Mouse (Mus musculus) CH12.LX (cell line): ENCODE measurements around the gene Vipr2. TPM values are rescaled to one million over a fixed set of nuclear protein-coding genes. Genes with fewer than 3 reads are reported as not detected.

Experiments used
- DNase-seq: peaks from one replicate; pipeline ENCODE4 v3.0.0-alpha.2; 2013; ENCODE audit errors: extremely low read depth
- H3K27ac ChIP-seq: 2 replicates; pipeline ENCODE4 v1.5.1; 2012; ENCODE audit warnings: low read depth, mild to moderate bottlenecking, control low read depth, moderate library complexity; ENCODE audit not compliant: insufficient read depth
- H3K27me3 ChIP-seq: replicated peaks from 2 replicates; pipeline ENCODE3; 2012; ENCODE audit warnings: inconsistent platforms
- H3K36me3 ChIP-seq, 2 experiments: replicated peaks in 1 of 2; 2 replicates each; pipeline versions ENCODE3 to v1.6.1; 2012; ENCODE audit warnings: inconsistent platforms in 1 of 2, low read length in 1 of 2, mild to moderate bottlenecking in 1 of 2, mixed read lengths in 1 of 2, moderate library complexity in 1 of 2; ENCODE audit not compliant: control insufficient read depth in 1 of 2, insufficient read depth in 1 of 2
- H3K4me1 ChIP-seq, 2 experiments: 2 replicates each; pipeline ENCODE4 v1.6.1; 2012; ENCODE audit warnings: inconsistent platforms in 1 of 2, moderate library complexity in 1 of 2; ENCODE audit not compliant: insufficient read depth in 2 of 2, control insufficient read depth in 1 of 2
- H3K4me2 ChIP-seq: 2 replicates; pipeline ENCODE4 v1.6.1; 2012; ENCODE audit warnings: low read depth, mild to moderate bottlenecking, control low read depth; ENCODE audit not compliant: poor library complexity, insufficient read depth, severe bottlenecking
- H3K4me3 ChIP-seq, 3 experiments: fragments of 150-350 bp in 1 of 3; sonication (generic) in 1 of 3; replicated peaks in 1 of 3; 2 replicates each; pipeline versions ENCODE3 to v1.5.1; 2011 to 2012; ENCODE audit warnings: low read depth in 2 of 3, low read length in 2 of 3, mild to moderate bottlenecking in 2 of 3, moderate library complexity in 2 of 3, control low read depth in 1 of 3, improper control_type of control experiment in 1 of 3, inconsistent platforms in 1 of 3, mixed read lengths in 1 of 3; ENCODE audit not compliant: poor library complexity in 1 of 3
- H3K79me2 ChIP-seq: replicated peaks from 2 replicates; pipeline ENCODE4 v1.6.1; 2012; ENCODE audit warnings: mild to moderate bottlenecking, moderate library complexity; ENCODE audit not compliant: control insufficient read depth, poor library complexity, insufficient read depth, severe bottlenecking; ENCODE audit errors: extremely low read depth
- H3K9ac ChIP-seq: 2 replicates; pipeline ENCODE4 v1.6.1; 2012; ENCODE audit warnings: low read depth, mild to moderate bottlenecking, control low read depth, moderate library complexity; ENCODE audit not compliant: insufficient read depth
- H3K9me3 ChIP-seq: replicated peaks from 2 replicates; pipeline ENCODE3; 2012; ENCODE audit warnings: low read length, inconsistent platforms, mixed read lengths
- BHLHE40 ChIP-seq: IDR thresholded peaks from 2 replicates; pipeline ENCODE4 v1.6.1; 2011; ENCODE audit warnings: mild to moderate bottlenecking, low read depth, low read length, improper control_type of control experiment
- CHD1 ChIP-seq: IDR thresholded peaks from 2 replicates; pipeline ENCODE4 v1.6.1; 2012; ENCODE audit warnings: low read depth, low read length, improper control_type of control experiment, inconsistent platforms
- CHD2 ChIP-seq: IDR thresholded peaks from 2 replicates; pipeline ENCODE4 v1.6.1; 2011; ENCODE audit warnings: low read length, improper control_type of control experiment
- CTCF ChIP-seq, 2 experiments: IDR thresholded peaks in 1 of 2; conservative IDR thresholded peaks in 1 of 2; 2 replicates each; pipeline ENCODE4 v1.5.1; 2011 to 2012; ENCODE audit warnings: low read depth in 2 of 2, low read length in 2 of 2, improper control_type of control experiment in 1 of 2, inconsistent platforms in 1 of 2, mild to moderate bottlenecking in 1 of 2, moderate library complexity in 1 of 2
- E2F4 ChIP-seq: IDR thresholded peaks from 2 replicates; pipeline ENCODE4 v1.6.1; 2011; ENCODE audit warnings: low read depth, low read length, improper control_type of control experiment; ENCODE audit not compliant: insufficient replicate concordance
- ELF1 ChIP-seq: IDR thresholded peaks from 2 replicates; pipeline ENCODE4 v1.6.1; 2014; ENCODE audit warnings: low read depth, mild to moderate bottlenecking, inconsistent platforms, low read length, improper control_type of control experiment
- EP300 ChIP-seq: IDR thresholded peaks from 2 replicates; pipeline ENCODE4 v1.6.1; 2011; ENCODE audit warnings: low read length, improper control_type of control experiment
- GABPA ChIP-seq: IDR thresholded peaks from 2 replicates; pipeline ENCODE4 v1.6.1; 2012; ENCODE audit warnings: low read depth, low read length, improper control_type of control experiment, inconsistent platforms; ENCODE audit not compliant: insufficient replicate concordance
- HCFC1 ChIP-seq: IDR thresholded peaks from 2 replicates; pipeline ENCODE4 v1.6.1; 2012; ENCODE audit warnings: low read depth, mild to moderate bottlenecking, inconsistent platforms, low read length, improper control_type of control experiment
- IRF4 ChIP-seq: IDR thresholded peaks from 2 replicates; pipeline ENCODE4 v1.6.1; 2014; ENCODE audit warnings: low read depth, mild to moderate bottlenecking, inconsistent platforms, low read length, improper control_type of control experiment
- JUN ChIP-seq: IDR thresholded peaks from 2 replicates; pipeline ENCODE4 v1.6.1; 2011; ENCODE audit warnings: low read depth, mild to moderate bottlenecking, low read length, improper control_type of control experiment, moderate library complexity; ENCODE audit not compliant: insufficient read depth
- JUND ChIP-seq: conservative IDR thresholded peaks from 2 replicates; pipeline ENCODE4 v1.6.1; 2011; ENCODE audit warnings: low read depth, low read length, improper control_type of control experiment
- KAT2A ChIP-seq: IDR thresholded peaks from 2 replicates; pipeline ENCODE4 v1.6.1; 2012; ENCODE audit warnings: low read length, improper control_type of control experiment, inconsistent platforms; ENCODE audit not compliant: insufficient replicate concordance
- MAFK ChIP-seq: IDR thresholded peaks from 2 replicates; pipeline ENCODE4 v1.6.1; 2011; ENCODE audit warnings: low read length, improper control_type of control experiment; ENCODE audit not compliant: insufficient replicate concordance
- MAX ChIP-seq: IDR thresholded peaks from 2 replicates; pipeline ENCODE4 v1.6.1; 2011; ENCODE audit warnings: low read length, improper control_type of control experiment
- MAZ ChIP-seq: IDR thresholded peaks from 2 replicates; pipeline ENCODE4 v1.6.1; 2012; ENCODE audit warnings: low read depth, mild to moderate bottlenecking, inconsistent platforms, low read length, improper control_type of control experiment, moderate library complexity
- MEF2A ChIP-seq: IDR thresholded peaks from 2 replicates; pipeline ENCODE4 v1.6.1; 2014; ENCODE audit warnings: low read depth, mild to moderate bottlenecking, inconsistent platforms, low read length, improper control_type of control experiment, borderline replicate concordance
- MXI1 ChIP-seq: IDR thresholded peaks from 2 replicates; pipeline ENCODE4 v1.6.1; 2011; ENCODE audit warnings: mild to moderate bottlenecking, low read depth, low read length, improper control_type of control experiment
- MYC ChIP-seq: IDR thresholded peaks from 2 replicates; pipeline ENCODE4 v1.6.1; 2011; ENCODE audit warnings: low read depth, mild to moderate bottlenecking, improper control_type of control experiment, low read length
- NELFE ChIP-seq: IDR thresholded peaks from 2 replicates; pipeline ENCODE4 v1.6.1; 2011; ENCODE audit warnings: low read depth, low read length, improper control_type of control experiment
- NRF1 ChIP-seq: IDR thresholded peaks from 2 replicates; pipeline ENCODE4 v1.6.1; 2014; ENCODE audit warnings: low read depth, mild to moderate bottlenecking, inconsistent platforms, low read length, improper control_type of control experiment, moderate library complexity
- PAX5 ChIP-seq: IDR thresholded peaks from 2 replicates; pipeline ENCODE4 v1.6.1; 2012; ENCODE audit warnings: low read length, inconsistent platforms, mixed read lengths
- POLR2A ChIP-seq: IDR thresholded peaks from 2 replicates; pipeline ENCODE4 v1.6.1; 2011; ENCODE audit warnings: low read depth, mild to moderate bottlenecking, improper control_type of control experiment, low read length
- POLR2AphosphoS2 ChIP-seq: IDR thresholded peaks from 2 replicates; pipeline ENCODE4 v1.6.1; 2011; ENCODE audit warnings: low read depth, low read length, improper control_type of control experiment
- RAD21 ChIP-seq: IDR thresholded peaks from 2 replicates; pipeline ENCODE4 v1.6.1; 2011; ENCODE audit warnings: low read depth, mild to moderate bottlenecking, low read length, improper control_type of control experiment, moderate library complexity
- RCOR1 ChIP-seq: conservative IDR thresholded peaks from 2 replicates; pipeline ENCODE4 v1.6.1; 2012; ENCODE audit warnings: low read depth, mild to moderate bottlenecking, inconsistent platforms, low read length, improper control_type of control experiment
- SIN3A ChIP-seq: IDR thresholded peaks from 2 replicates; pipeline ENCODE4 v1.6.1; 2012; ENCODE audit warnings: low read length, improper control_type of control experiment, inconsistent platforms
- SMC3 ChIP-seq: IDR thresholded peaks from 2 replicates; pipeline ENCODE4 v1.6.1; 2011; ENCODE audit warnings: low read depth, low read length, improper control_type of control experiment
- TBP ChIP-seq: conservative IDR thresholded peaks from 2 replicates; pipeline ENCODE4 v1.6.1; 2011; ENCODE audit warnings: low read depth, low read length, improper control_type of control experiment
- TCF12 ChIP-seq: IDR thresholded peaks from 2 replicates; pipeline ENCODE4 v1.6.1; 2014; ENCODE audit warnings: low read depth, mild to moderate bottlenecking, inconsistent platforms, low read length, improper control_type of control experiment
- UBTF ChIP-seq: IDR thresholded peaks from 2 replicates; pipeline ENCODE4 v1.6.1; 2012; ENCODE audit warnings: low read depth, mild to moderate bottlenecking, inconsistent platforms, low read length, improper control_type of control experiment, moderate library complexity
- USF1 ChIP-seq: IDR thresholded peaks from 2 replicates; pipeline ENCODE4 v1.6.1; 2014; ENCODE audit warnings: low read depth, mild to moderate bottlenecking, inconsistent platforms, low read length, improper control_type of control experiment
- USF2 ChIP-seq: conservative IDR thresholded peaks from 2 replicates; pipeline ENCODE4 v1.6.1; 2011; ENCODE audit warnings: low read depth, low read length, improper control_type of control experiment
- ZC3H11A ChIP-seq: IDR thresholded peaks from 2 replicates; pipeline ENCODE4 v1.6.1; 2012; ENCODE audit warnings: low read depth, mild to moderate bottlenecking, inconsistent platforms, low read length, improper control_type of control experiment
- ZKSCAN1 ChIP-seq: IDR thresholded peaks from 2 replicates; pipeline ENCODE4 v1.6.1; 2012; ENCODE audit warnings: low read depth, inconsistent platforms, low read length, improper control_type of control experiment, borderline replicate concordance
- ZMIZ1 ChIP-seq: IDR thresholded peaks from 2 replicates; pipeline ENCODE4 v1.6.1; 2012; ENCODE audit warnings: low read depth, mild to moderate bottlenecking, inconsistent platforms, low read length, improper control_type of control experiment
- ZNF384 ChIP-seq: IDR thresholded peaks from 2 replicates; pipeline ENCODE4 v1.6.1; 2012; ENCODE audit warnings: low read depth, low read length, improper control_type of control experiment, inconsistent platforms
- dilution Hi-C: fragments of 300-500 bp; cut with MboI; formaldehyde crosslinking; loops from 2 replicates; pipeline ENCODE4 v1.14.3; 2020; ENCODE audit warnings: low sequenced_read_pairs; ENCODE audit not compliant: extremely low pct_unique_long_range_greater_than_20kb, extremely low pct_ligation_motif_present
- in situ Hi-C: fragments of 300-500 bp; cut with MboI; formaldehyde crosslinking; loops from 3 replicates; pipeline ENCODE4 v1.14.3; 2019; ENCODE audit warnings: low sequenced_read_pairs, low pct_ligation_motif_present, low pct_unique_long_range_greater_than_20kb, mixed read lengths
- polyA plus RNA-seq: library from polyadenylated mRNA; unstranded; fragments of >175 nt; gene quantifications from 2 replicates; pipeline ENCODE4 v1.2.1, GENCODE M21; 2012; ENCODE audit warnings: low read depth; ENCODE audit not compliant: insufficient read length
- total RNA-seq, 2 experiments: library from RNA; depleted of rRNA; stranded (reverse); fragments of 300-350 nt in 1 of 2; fragments of >200 nt in 1 of 2; gene quantifications; 2 replicates each; pipeline ENCODE4 v1.2.3; 2012 to 2014

Vipr2 gene
- total and polyA plus RNA-seq, 3 experiments, result 0.05 to 0.19 TPM; not detected in 1

DNA sequence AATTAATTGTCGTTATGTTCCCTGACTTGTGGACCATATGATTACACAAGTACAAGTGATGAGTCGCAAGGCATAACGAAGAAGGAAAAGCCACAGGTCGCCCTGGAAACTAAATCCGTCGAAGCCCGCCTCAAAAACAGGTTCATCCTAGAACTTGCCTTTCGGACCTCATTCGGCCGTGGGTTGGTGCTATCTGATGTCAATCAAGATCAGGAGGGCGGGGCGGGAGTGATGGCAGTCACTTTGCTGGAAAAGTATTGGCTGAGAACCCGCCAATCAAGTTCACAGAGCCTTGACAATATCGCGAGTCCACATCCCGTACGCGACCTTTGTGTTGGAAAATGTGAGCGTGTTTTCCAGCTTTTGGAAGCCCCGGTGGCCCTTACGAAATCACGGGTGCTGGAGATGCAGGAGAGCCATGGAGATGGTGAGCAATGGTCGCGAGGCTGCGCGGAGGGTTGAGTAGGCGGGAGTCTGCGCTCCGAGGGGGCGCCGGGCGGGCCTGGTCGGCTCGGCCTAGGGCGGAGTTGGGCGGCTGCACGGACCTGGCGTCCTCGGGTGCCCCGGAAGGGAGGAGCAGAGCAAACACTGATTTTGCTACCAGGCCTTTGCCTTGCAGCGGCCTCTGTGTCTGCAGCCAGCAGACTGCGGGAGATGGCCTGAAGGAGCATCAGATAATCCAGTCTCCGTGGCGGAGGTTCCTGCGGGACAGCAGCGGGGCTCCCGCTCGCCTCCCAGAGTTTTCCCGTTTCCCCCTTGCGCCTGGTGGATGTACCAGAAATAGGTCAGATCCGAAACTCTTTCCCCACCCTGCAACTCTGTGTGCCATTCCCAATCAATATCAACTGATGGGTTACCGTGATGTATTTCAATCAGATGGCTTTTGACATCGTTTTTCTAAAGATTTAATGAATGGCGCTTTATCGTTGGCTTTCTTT is 29.8 kb upstream of the Vipr2 start, which contains the start of gene Zfp386:
Gene Zfp386, plus strand, starts transcription at position 285 of the 938 bp plus-strand sequence.
- Histone ChIP-seq H3K4me3 (peak within 1 kb of the TSS; percentile 78 to 92 (median 88)), H3K79me2 (peaks cover 13% of the 10 kb centered on the region), H3K27ac (peak within 1 kb of the TSS; percentile 56), H3K9ac (peak within 1 kb of the TSS; percentile 93), H3K4me1 (peaks cover 3 to 30% of the 10 kb centered on the region in 2 experiments; a peak in 3 of 4 replicates), H3K36me3 (peaks cover 0 to 18% of the 10 kb centered on the region in 2 experiments), H3K9me3 (no peaks in the 10 kb centered on the region), H3K4me2 (peak within 1 kb of the TSS; percentile 86), H3K27me3 (peaks cover 4% of the 10 kb centered on the region)
- DNase-seq, result peak; percentile 99
- in situ Hi-C loops (no loop called here), dilution Hi-C loops (no loop called here)
- TF ChIP-seq BHLHE40 (0 out of 2 replicates have a peak, but pooled peaks have one; percentile 15), EP300 (no peak), TCF12 (peak; percentile 52; the same call in 1 of the 2 replicates), POLR2AphosphoS2 (no peak; the same call in 1 of the 2 replicates), ZNF384 (no peak), MXI1 (peak; percentile 73), CHD1 (no peak), ZKSCAN1 (no peak), ZMIZ1 (peak; percentile 58; the same call in 1 of the 2 replicates), E2F4 (peak; percentile 71; the same call in 1 of the 2 replicates), MAX (no peak), GABPA (no peak), JUND (no peak), NELFE (peak; percentile 70; the same call in 1 of the 2 replicates), UBTF (no peak; the same call in 1 of the 2 replicates), MEF2A (no peak), USF1 (no peak), SMC3 (no peak), IRF4 (0 out of 2 replicates have a peak, but pooled peaks have one; percentile 48), PAX5 (no peak), JUN (no peak), MAFK (no peak), ELF1 (peak; percentile 45; the same call in 1 of the 2 replicates), CHD2 (peak; percentile 99), USF2 (no peak), HCFC1 (peak; percentile 77), TBP (peak; percentile 67; the same call in 1 of the 2 replicates), KAT2A (no peak), ZC3H11A (no peak), POLR2A (peak; percentile 72), SIN3A (peak; percentile 94), MAZ (no peak), RAD21 (no peak), MYC (0 out of 2 replicates have a peak, but pooled peaks have one; percentile 11), NRF1 (peak; percentile 35; the same call in 1 of the 2 replicates), RCOR1 (no peak), CTCF (conservative IDR thresholded peaks at IDR 0.05 in 1 of 2, IDR thresholded peaks at IDR 0.05 in 1 of 2; ENCODE audit: low read depth in 2 of 2, low read length in 2 of 2) (no peak)
